Mouse (Mus musculus): ENCODE data around the gene Hist1h2be.

DNA sequence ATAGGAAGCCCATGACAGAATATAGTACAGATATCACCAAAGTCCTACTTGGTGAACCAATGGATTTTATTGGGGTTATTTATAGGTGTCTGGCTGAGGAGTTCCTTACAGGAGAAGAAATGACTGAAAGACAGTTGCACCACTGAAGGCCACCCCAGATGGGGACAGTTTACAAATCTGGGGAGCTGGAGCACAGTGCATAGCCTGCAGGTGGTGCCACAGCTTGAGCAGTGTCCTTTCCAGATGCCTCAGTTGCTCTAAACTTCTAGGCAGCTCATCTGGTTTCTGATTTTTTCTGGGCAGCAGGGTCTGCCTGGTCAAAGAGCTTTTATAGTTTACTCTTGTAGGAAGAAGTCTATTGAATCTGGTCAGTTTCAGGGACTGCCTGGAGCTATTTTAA is 11.1 kb downstream of the Hist1h2be start:
- TF ChIP-seq CTCF (IDR thresholded peaks at IDR 0.05; ENCODE audit: borderline replicate concordance, insufficient read depth, low read depth, low read length) (no peak), POLR2A (IDR thresholded peaks at IDR 0.05; ENCODE audit: borderline replicate concordance, insufficient read depth, low read length) (no peak)

Measured in cerebellum, adult 2 months (tissue).